Mouse (Mus musculus) heart, postnatal 0 days (tissue): Measurements from ENCODE around the gene Marc1.

Source experiments
- CTCF ChIP-seq: IDR thresholded peaks from 2 replicates; pipeline ENCODE4 v1.5.1; 2016; ENCODE audit warnings: antibody characterized with exemption, control low read depth, low read depth
- EP300 ChIP-seq: IDR thresholded peaks from 2 replicates; pipeline ENCODE4 v1.6.1; 2016; ENCODE audit warnings: antibody characterized with exemption, low read depth

DNA sequence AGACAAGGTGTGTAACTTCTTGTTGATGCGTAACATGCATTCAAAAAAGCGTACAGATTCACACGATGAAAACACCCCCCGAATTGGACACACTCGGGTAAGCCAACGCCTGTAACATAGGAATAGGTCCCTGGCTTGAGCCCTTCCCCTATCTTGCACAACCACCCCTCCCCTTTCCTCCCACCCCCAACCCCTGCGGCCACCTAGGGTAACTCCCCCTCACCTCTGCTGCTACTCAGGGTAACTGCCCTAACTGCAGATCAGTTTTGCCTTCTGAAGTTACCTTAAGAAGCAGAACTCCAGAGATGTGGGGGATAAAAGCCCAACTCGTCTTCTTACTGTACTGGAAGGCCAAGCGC lies 39.2 kb downstream of the Marc1 start:
- TF ChIP-seq CTCF (no peak), EP300 (no peak)
